Mouse (Mus musculus): ENCODE measurements around the gene Ptar1.

DNA sequence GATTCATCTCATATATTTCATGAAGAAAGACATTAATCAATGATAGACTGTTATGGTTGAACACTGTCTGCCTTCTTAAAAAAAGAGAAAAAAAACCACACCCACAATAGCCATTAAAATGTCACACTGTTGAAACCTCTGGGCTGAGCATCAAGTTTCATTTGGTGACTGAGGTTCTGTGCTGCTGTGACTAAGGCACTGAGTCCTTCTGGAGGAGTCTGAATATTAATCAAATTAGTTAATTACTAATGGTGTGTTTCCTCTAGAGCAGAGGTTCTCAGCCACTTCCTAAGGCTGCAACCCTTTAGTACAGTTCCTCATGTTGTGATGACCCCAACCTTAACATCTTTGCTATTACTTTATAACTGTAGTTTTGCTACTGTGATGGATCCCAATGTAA lies 91.9 kb downstream of the Ptar1 start:
- TF ChIP-seq CTCF (IDR thresholded peaks at IDR 0.05; ENCODE audit: low read depth) = no peak
- TF ChIP-seq EP300 (optimal IDR thresholded peaks at IDR 0.05) = no peak

Data from stomach, postnatal 0 days (tissue).